Mouse (Mus musculus): Measurements from ENCODE around the gene Auts2.

- no peak for TF ChIP-seq CTCF (IDR thresholded peaks at IDR 0.05; ENCODE audit: extremely low read depth, insufficient read length, insufficient replicate concordance, low read depth, low read length)
- TF ChIP-seq POLR2A (IDR thresholded peaks at IDR 0.05; ENCODE audit: low read depth, low read length): no peak
Measured at GRCm38 (mm10) chr5:131767176-131767575, 776.0 kb downstream of the Auts2 start.

Measured in small intestine, adult 2 months (tissue).